Mouse (Mus musculus): ENCODE results near the gene Ece2. TPM values are rescaled to one million over a fixed set of nuclear protein-coding genes. Genes with fewer than 3 reads are reported as not detected.
A peak's percentile ranks its signal among the peaks of the same experiment; 100 is the strongest.
"Not testable (repeated sequence)": the region's sequence is repeated elsewhere in the genome, so short reads cannot be mapped to it uniquely, and the experiment has no call there.

Ece2 gene
- polyA plus RNA-seq, 1 experiment from 2014 or later: 0.87 TPM

DNA sequence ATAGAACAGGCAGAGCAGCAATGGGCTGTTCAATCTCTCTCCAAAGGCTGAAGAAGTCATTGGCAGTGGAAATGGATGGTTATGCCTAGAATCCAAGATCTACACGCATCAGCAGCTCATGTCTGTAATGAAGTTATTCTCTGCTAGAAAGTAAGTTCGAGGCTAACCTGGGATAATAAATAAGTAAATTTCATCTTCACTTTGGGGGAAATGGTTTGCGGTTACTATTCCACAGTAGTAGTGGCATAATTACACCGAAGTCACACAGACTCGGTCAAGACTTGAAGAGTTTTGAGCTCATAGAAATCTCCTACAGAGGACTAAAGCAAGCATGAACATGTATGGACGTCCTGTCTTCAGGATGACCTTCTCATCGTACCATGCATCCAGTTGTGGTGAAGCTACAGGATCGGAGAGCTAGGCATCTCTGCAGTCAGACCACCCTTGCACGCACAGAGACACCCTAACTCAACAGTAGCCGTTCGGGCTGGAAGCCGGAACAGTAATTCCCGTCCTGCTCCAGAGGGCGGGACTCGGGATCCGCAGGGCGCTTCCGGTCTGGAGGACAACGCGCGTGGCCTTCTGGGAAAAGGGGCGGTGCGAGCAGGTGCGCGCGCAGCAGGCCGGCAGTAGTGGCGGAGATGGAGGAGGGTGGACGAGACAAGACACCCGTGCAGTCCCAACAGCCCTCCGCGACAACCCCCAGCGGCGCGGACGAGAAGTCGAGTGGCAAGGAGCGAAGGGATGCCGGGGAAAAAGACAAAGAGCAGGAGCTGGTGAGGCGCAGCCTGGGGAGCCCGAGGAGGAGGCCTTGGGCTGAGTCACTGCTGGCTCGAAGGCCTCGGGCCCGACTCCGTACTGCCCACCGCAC is 21.7 kb downstream of the Ece2 start, which contains the start of gene Psmd2:
Psmd2 (plus strand) TSS at position 577 of the 871 bp plus-strand sequence.
- Histone ChIP-seq H3K9me3 (replicated peaks; ENCODE audit: control insufficient read depth, low read length) (no peaks in the 10 kb centered on the region), H3K27me3 (ENCODE audit: control insufficient read depth, insufficient read depth, low read length) (no peaks in the 10 kb centered on the region), H3K9ac (ENCODE audit: low read length) (peak within 1 kb of the TSS; percentile 87), H3K4me2 (ENCODE audit: low read depth, low read length) (peak within 1 kb of the TSS; percentile 91), H3K4me1 (ENCODE audit: control insufficient read depth, insufficient read depth, low read length) (peaks cover 10% of the 10 kb centered on the region), H3K4me3 (ENCODE audit: low read length) (peak within 1 kb of the TSS; percentile 85), H3K36me3 (ENCODE audit: control insufficient read depth, insufficient read depth) (peaks cover 21% of the 10 kb centered on the region), H3K27ac (ENCODE audit: low read length) (peak within 1 kb of the TSS; percentile 84)
- ATAC-seq (replicated peaks; ENCODE audit: extremely low read depth, insufficient read depth, low FRiP score): peak; percentile 96
- WGBS: 2% methylated on average over 46 of the region's 46 CpGs

DNA sequence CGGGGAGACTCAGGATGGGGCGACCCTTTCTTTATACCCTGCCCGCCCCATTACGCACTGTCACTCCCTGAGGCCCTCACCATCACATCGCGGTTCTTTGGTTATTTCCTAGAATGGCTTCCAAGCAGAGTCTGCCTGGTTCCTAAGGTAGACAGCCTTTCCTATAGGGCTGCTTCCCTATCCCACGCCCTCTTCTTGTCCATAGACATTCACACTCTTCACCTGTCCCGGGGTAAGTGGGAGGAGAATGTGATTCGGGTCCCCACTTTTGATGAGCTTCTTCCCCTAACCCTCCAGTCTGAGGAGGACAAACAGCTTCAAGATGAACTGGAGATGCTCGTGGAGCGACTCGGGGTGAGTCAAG is 22.3 kb downstream of the Ece2 start:
- 3% methylated on average over 12 of the region's 12 CpGs for WGBS
- H3K27me3 ChIP-seq (ENCODE audit: control insufficient read depth, insufficient read depth, low read length): no peaks in the 10 kb centered on the region
- H3K4me3 ChIP-seq (ENCODE audit: low read length): peak overlapping the region; percentile 85
- H3K9ac ChIP-seq (ENCODE audit: low read length): peak overlapping the region; percentile 87
- H3K9me3 ChIP-seq (replicated peaks; ENCODE audit: control insufficient read depth, low read length): no peaks in the 10 kb centered on the region
- peak overlapping the region; percentile 91 for H3K4me2 ChIP-seq (ENCODE audit: low read depth, low read length)
- H3K27ac ChIP-seq (ENCODE audit: low read length): 0 out of 2 replicates have a peak overlapping the region, but pooled peaks have one; percentile 11
- peaks cover 27% of the 10 kb centered on the region for H3K36me3 ChIP-seq (ENCODE audit: control insufficient read depth, insufficient read depth)
- peaks cover 10% of the 10 kb centered on the region for H3K4me1 ChIP-seq (ENCODE audit: control insufficient read depth, insufficient read depth, low read length)
- ATAC-seq (replicated peaks; ENCODE audit: extremely low read depth, insufficient read depth, low FRiP score): no peak; the same call in 1 of the 2 replicates

DNA sequence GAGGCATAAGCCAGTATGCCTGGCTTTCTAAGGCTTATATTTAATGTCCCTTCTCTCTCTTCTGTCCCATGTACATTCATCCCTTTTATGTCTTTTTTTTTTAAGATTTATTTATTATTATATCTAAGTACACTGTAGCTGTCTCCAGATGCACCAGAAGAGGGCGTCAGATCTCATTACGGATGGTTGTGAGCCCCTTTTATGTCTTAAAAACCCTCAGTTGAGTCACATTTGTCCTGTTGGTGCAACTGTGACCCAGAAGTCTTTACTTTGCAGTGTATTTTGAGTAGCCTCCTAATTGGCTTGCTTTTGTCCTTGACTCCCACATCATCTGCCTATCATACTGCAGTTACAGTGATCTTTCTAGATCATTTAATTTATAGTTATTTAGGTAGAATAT is 23.7 kb downstream of the Ece2 start:
- WGBS: 59% methylated on average over 2 of the region's 2 CpGs
- Histone ChIP-seq H3K9me3 (replicated peaks; ENCODE audit: control insufficient read depth, low read length) (no peaks in the 10 kb centered on the region), H3K27ac (ENCODE audit: low read length) (no peak overlapping the region), H3K27me3 (ENCODE audit: control insufficient read depth, insufficient read depth, low read length) (no peaks in the 10 kb centered on the region), H3K9ac (ENCODE audit: low read length) (no peak overlapping the region), H3K4me3 (ENCODE audit: low read length) (no peak overlapping the region), H3K36me3 (ENCODE audit: control insufficient read depth, insufficient read depth) (peaks cover 41% of the 10 kb centered on the region), H3K4me2 (ENCODE audit: low read depth, low read length) (no peak overlapping the region), H3K4me1 (ENCODE audit: control insufficient read depth, insufficient read depth, low read length) (peaks cover 10% of the 10 kb centered on the region)
- ATAC-seq (replicated peaks; ENCODE audit: extremely low read depth, insufficient read depth, low FRiP score): no peak

DNA sequence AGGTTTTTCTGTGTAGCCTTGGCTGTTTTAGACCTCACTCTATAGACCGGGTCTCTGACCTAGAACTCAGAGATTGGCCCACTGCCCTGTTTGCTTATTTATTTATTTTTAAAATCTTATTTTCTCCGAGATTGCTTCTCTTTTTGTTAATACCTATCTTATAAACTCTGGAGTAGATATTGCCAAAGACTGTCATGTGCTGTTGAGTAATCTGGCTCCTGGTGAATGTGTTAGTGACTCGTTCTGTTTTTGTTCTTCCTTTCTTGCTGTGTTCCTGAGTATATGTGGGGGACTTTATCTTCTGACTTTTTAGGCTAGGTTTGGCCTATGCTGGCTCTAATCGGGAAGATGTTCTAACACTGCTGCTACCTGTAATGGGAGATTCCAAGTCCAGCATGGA is 28.0 kb downstream of the Ece2 start:
- 88% methylated on average over 4 of the region's 4 CpGs for WGBS
- no peaks in the 10 kb centered on the region for H3K9me3 ChIP-seq (replicated peaks; ENCODE audit: control insufficient read depth, low read length)
- no peak for ATAC-seq (replicated peaks; ENCODE audit: extremely low read depth, insufficient read depth, low FRiP score)
- H3K4me3 ChIP-seq (ENCODE audit: low read length): no peak overlapping the region
- H3K27ac ChIP-seq (ENCODE audit: low read length): no peak overlapping the region
- no peak overlapping the region for H3K4me2 ChIP-seq (ENCODE audit: low read depth, low read length)
- H3K27me3 ChIP-seq (ENCODE audit: control insufficient read depth, insufficient read depth, low read length): no peaks in the 10 kb centered on the region
- peaks cover 78% of the 10 kb centered on the region for H3K36me3 ChIP-seq (ENCODE audit: control insufficient read depth, insufficient read depth)
- H3K4me1 ChIP-seq (ENCODE audit: control insufficient read depth, insufficient read depth, low read length): peaks cover 3% of the 10 kb centered on the region
- no peak overlapping the region for H3K9ac ChIP-seq (ENCODE audit: low read length)

DNA sequence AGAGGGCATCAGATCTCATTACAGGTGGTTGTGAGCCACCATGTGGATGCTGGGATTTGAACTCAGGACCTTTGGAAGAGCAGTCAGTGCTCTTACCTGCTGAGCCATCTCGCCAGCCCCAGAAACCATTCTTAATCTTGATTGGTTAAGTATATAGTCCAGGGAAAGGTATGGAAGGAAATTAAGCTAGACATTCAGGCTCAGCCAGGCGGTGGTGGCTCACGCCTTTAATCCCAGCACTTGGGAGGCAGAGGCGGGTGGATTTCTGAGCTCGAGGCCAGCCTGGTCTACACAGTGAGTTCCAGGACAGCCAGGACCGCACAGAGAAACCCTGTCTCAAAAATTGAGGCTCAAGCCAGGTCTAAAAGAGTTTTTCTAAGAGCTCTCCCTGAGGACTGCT is 38.4 kb downstream of the Ece2 start, which contains the start of gene Eif4g1:
Eif4g1 (plus strand) TSS at position 301 of the 400 bp plus-strand sequence.
- not testable (repeated sequence) for H3K4me2 ChIP-seq (ENCODE audit: low read depth, low read length); H3K4me3 ChIP-seq (ENCODE audit: low read length); H3K9ac ChIP-seq (ENCODE audit: low read length); H3K27me3 ChIP-seq (ENCODE audit: control insufficient read depth, insufficient read depth, low read length); H3K9me3 ChIP-seq (replicated peaks; ENCODE audit: control insufficient read depth, low read length); ATAC-seq (replicated peaks; ENCODE audit: extremely low read depth, insufficient read depth, low FRiP score); H3K4me1 ChIP-seq (ENCODE audit: control insufficient read depth, insufficient read depth, low read length); H3K36me3 ChIP-seq (ENCODE audit: control insufficient read depth, insufficient read depth); H3K27ac ChIP-seq (ENCODE audit: low read length)
- WGBS: 84% methylated on average over 5 of the region's 6 CpGs

DNA sequence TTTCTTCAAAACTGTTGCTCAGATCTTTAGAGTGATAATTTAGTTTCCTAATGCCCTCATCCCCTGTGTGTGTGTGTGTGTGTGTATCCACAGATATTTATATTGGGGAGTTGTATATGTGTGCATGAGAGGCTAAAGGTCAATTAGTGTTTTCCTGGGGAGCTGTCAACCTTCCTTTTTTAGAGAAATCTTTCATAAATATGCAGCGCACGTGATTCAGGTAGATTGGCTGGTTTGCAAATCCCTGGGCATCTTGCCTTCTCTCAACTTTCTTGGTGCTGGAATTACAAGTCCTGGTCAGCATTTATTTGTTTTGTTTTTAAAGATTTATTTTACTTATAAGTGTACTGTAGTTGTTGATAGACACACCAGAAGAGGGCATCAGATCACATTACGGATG is 40.7 kb downstream of the Ece2 start:
- Histone ChIP-seq H3K27me3 (ENCODE audit: control insufficient read depth, insufficient read depth, low read length) (no peaks in the 10 kb centered on the region), H3K4me3 (ENCODE audit: low read length) (no peak overlapping the region), H3K27ac (ENCODE audit: low read length) (no peak overlapping the region), H3K9me3 (replicated peaks; ENCODE audit: control insufficient read depth, low read length) (no peaks in the 10 kb centered on the region), H3K9ac (ENCODE audit: low read length) (no peak overlapping the region), H3K36me3 (ENCODE audit: control insufficient read depth, insufficient read depth) (peaks cover 1% of the 10 kb centered on the region), H3K4me2 (ENCODE audit: low read depth, low read length) (no peak overlapping the region), H3K4me1 (ENCODE audit: control insufficient read depth, insufficient read depth, low read length) (peaks cover 15% of the 10 kb centered on the region)
- ATAC-seq (replicated peaks; ENCODE audit: extremely low read depth, insufficient read depth, low FRiP score): no peak
- WGBS: 84% methylated on average over 3 of the region's 3 CpGs

DNA sequence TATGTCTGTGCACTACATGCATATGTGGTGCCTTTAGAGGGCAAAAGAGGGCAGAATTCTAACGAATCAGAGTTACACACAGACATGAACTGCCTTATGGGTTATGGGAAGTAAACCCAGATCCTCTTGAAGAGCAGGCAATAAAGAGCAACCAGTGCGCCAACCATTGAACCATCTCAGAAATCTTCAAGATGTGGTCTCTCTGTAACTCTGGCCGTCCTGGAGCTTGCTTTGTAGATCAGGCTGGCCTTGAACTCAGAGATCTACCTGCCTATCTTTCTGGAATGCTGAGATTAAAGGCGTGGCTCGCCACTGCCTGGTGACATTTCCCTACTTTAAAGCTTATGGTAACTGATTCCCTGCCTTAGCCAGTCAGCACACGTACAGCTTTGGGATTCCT is 42.3 kb downstream of the Ece2 start:
- peaks cover 16% of the 10 kb centered on the region for H3K36me3 ChIP-seq (ENCODE audit: control insufficient read depth, insufficient read depth)
- no peaks in the 10 kb centered on the region for H3K9me3 ChIP-seq (replicated peaks; ENCODE audit: control insufficient read depth, low read length)
- peaks cover 15% of the 10 kb centered on the region for H3K4me1 ChIP-seq (ENCODE audit: control insufficient read depth, insufficient read depth, low read length)
- 25% methylated on average over 6 of the region's 6 CpGs for WGBS
- peak overlapping the region; percentile 93; the same call in 1 of the 2 replicates for H3K4me3 ChIP-seq (ENCODE audit: low read length)
- H3K4me2 ChIP-seq (ENCODE audit: low read depth, low read length): peak overlapping the region; percentile 98
- ATAC-seq (replicated peaks; ENCODE audit: extremely low read depth, insufficient read depth, low FRiP score): no peak
- no peak overlapping the region for H3K9ac ChIP-seq (ENCODE audit: low read length)
- no peak overlapping the region for H3K27ac ChIP-seq (ENCODE audit: low read length)
- H3K27me3 ChIP-seq (ENCODE audit: control insufficient read depth, insufficient read depth, low read length): no peaks in the 10 kb centered on the region

DNA sequence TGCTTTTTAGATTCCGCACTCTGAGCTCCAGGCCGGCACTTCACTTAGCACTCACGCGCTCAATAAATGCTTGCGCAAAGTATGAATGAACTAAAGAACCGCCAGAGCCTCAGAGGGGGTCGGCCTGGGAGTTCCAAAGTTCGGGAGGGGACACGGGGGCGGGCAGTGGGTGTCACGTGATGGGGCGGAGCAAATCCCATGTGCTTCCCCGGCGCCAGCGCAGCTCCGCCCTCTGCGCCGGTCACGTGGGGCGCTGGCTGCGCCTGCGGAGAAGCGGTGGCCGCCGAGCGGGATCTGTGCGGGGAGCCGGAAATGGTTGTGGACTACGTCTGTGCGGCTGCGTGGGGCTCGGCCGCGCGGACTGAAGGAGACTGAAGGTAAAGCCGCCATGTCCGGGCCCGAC is 42.9 kb downstream of the Ece2 start:
- Histone ChIP-seq H3K27ac (ENCODE audit: low read length) (peak overlapping the region; percentile 96), H3K9ac (ENCODE audit: low read length) (peak overlapping the region; percentile 97), H3K27me3 (ENCODE audit: control insufficient read depth, insufficient read depth, low read length) (no peaks in the 10 kb centered on the region), H3K36me3 (ENCODE audit: control insufficient read depth, insufficient read depth) (peaks cover 22% of the 10 kb centered on the region), H3K9me3 (replicated peaks; ENCODE audit: control insufficient read depth, low read length) (no peaks in the 10 kb centered on the region), H3K4me2 (ENCODE audit: low read depth, low read length) (peak overlapping the region; percentile 98), H3K4me3 (ENCODE audit: low read length) (peak overlapping the region; percentile 93), H3K4me1 (ENCODE audit: control insufficient read depth, insufficient read depth, low read length) (peaks cover 20% of the 10 kb centered on the region)
- under 1% methylated on average over 38 of the region's 38 CpGs for WGBS
- peak; percentile 94 for ATAC-seq (replicated peaks; ENCODE audit: extremely low read depth, insufficient read depth, low FRiP score)

DNA sequence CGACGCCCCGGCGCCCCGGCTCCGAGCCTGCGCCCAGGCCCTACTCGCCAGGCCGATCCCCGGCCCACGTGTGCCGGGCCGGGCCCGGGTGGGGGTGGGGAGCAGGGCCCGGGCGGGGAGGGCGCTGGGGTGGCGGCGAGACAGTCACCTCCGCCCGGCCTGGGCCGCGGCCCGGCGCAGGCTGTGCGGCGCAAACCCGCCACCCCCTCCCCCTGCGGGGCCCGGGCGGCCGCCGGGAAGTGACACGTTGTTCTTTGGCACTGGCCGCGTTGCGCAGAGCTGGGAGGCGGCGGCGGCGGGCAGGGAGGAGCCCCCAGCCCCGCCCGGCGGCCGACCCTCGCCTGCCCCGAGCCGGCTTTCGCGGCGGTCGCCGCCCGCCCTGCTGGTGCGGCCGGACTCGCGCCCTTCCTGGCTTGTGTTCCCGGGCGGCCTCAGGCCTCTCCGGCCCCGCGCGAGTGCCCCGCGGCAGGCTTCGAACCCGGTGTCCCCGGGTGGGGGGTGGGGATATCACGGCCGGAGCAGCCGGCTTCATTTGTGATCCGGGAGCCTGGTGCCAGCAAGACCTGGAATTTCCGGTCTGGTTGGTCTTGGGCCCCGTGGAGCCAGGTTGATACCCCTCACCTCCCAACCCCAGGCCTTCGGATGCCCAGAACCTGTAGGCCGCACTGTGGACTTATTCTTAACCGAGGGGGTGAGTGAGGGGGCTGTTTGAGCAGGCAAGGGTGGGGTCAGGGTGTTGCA is 43.5 kb downstream of the Ece2 start:
- Histone ChIP-seq H3K4me3 (ENCODE audit: low read length) (peak overlapping the region; percentile 93), H3K27me3 (ENCODE audit: control insufficient read depth, insufficient read depth, low read length) (no peaks in the 10 kb centered on the region), H3K27ac (ENCODE audit: low read length) (peak overlapping the region; percentile 96), H3K9me3 (replicated peaks; ENCODE audit: control insufficient read depth, low read length) (no peaks in the 10 kb centered on the region), H3K4me1 (ENCODE audit: control insufficient read depth, insufficient read depth, low read length) (peaks cover 25% of the 10 kb centered on the region), H3K9ac (ENCODE audit: low read length) (peak overlapping the region; percentile 97), H3K4me2 (ENCODE audit: low read depth, low read length) (peak overlapping the region; percentile 98), H3K36me3 (ENCODE audit: control insufficient read depth, insufficient read depth) (peaks cover 26% of the 10 kb centered on the region)
- ATAC-seq (replicated peaks; ENCODE audit: extremely low read depth, insufficient read depth, low FRiP score): peak; percentile 76
- under 1% methylated on average over 58 of the region's 78 CpGs for WGBS

All from heart, embryonic 16.5 days (tissue).